Mouse (Mus musculus): ENCODE data around the gene Fermt3. TPM values are rescaled to one million over a fixed set of nuclear protein-coding genes. Genes with fewer than 3 reads are reported as not detected.
"Not testable (repeated sequence)": the region's sequence is repeated elsewhere in the genome, so short reads cannot be mapped to it uniquely, and the experiment has no call there.

Fermt3 gene
- polyA plus RNA-seq, 1 experiment: 48.3 TPM

DNA sequence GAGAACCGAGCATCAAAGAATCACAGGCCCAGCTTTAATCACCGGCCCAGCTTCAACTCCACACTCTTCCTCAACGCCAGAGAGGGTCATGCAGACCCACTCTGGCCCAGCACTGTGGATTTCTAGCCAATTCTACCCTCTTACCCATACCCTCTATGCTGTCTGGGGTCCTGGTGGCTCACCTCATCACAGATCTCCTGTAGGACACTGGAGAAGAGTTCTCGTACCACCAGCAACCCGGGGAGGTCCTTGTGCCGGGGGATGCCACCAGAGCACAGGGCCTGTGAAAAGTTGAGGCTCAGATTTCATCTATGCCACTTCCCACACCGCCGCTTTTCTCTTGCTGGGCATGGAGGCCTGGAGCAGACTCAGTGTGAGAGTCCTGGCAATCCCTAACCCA, 24.8 kb downstream of the Fermt3 start:
- Histone ChIP-seq H3K36me3 (ENCODE audit: control insufficient read depth) (peaks cover 30% of the 10 kb centered on the region), H3K4me3 (replicated peaks) (no peak overlapping the region), H3K9me3 (ENCODE audit: control insufficient read depth, low read length) (no peaks in the 10 kb centered on the region), H3K4me1 (ENCODE audit: control insufficient read depth) (peaks cover 69% of the 10 kb centered on the region), H3K27me3 (ENCODE audit: control insufficient read depth) (no peaks in the 10 kb centered on the region)
- TF ChIP-seq TAL1 (IDR thresholded peaks at IDR 0.05; ENCODE audit: low read length) (no peak), GATA1 (IDR thresholded peaks at IDR 0.05; ENCODE audit: low read length) (no peak)

DNA sequence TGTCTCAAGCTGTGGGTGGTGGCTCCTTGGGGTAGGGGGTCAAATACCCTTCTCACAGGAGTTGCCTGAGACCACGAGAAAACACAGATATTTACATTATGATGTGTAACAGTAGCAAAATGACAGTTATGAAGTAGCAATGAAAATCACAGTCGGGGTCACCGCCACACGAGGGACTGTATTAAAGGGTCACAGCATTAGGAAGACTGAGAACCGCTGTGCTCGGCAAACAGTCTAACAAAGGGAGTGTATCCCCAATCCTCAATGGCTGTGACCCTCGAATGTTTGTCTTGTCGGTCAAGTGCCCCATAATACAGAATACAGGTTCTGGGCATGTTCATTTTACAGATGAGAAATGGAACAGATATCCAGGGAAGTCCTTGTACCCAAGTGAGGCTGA, 25.3 kb downstream of the Fermt3 start:
- no peak for TF ChIP-seq GATA1 (IDR thresholded peaks at IDR 0.05; ENCODE audit: low read length)
- no peak for TF ChIP-seq TAL1 (IDR thresholded peaks at IDR 0.05; ENCODE audit: low read length)
- H3K36me3 ChIP-seq (ENCODE audit: control insufficient read depth): peaks cover 28% of the 10 kb centered on the region
- peaks cover 64% of the 10 kb centered on the region for H3K4me1 ChIP-seq (ENCODE audit: control insufficient read depth)
- H3K27me3 ChIP-seq (ENCODE audit: control insufficient read depth): no peaks in the 10 kb centered on the region
- H3K9me3 ChIP-seq (ENCODE audit: control insufficient read depth, low read length): no peaks in the 10 kb centered on the region
- H3K4me3 ChIP-seq (replicated peaks): no peak overlapping the region

DNA sequence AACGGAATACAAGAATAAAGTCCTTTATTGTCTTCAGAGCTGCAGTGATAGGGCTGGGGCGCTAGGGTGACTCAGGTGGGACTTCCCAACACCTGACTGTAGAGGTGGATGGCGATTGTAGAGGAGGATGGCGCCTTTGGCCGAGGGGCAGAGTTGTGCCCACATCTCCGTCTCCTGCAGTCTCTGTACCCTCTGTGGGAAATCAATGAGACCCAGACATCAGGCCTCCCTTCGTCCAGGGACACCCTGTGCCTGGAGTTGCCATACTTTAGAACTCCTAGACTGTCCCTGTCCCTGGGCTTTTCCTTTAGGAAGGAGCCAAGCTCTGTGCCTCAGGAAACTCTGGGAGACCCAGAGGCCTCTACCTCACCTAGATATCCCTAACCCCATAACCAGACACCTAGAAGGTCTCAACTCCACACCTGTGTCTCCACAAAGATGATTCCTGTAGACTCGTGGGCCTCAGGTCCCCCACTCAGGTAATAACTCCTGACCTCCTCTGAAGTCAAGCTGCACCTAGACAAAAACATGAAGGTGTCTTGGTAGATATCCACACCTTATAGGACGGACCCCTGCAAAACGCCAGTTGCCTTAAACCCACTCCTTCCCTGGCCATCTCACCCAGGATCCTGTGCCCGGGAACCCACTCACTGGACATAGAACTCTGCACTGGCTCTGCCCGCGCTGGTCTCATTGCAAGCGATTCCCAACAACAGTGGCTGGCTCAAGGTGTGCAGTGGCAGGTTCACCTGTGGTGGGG, 26.1 kb downstream of the Fermt3 start:
- Histone ChIP-seq H3K4me1 (ENCODE audit: control insufficient read depth) (peaks cover 62% of the 10 kb centered on the region), H3K4me3 (replicated peaks) (peak overlapping the region; percentile 86), H3K9me3 (ENCODE audit: control insufficient read depth, low read length) (no peaks in the 10 kb centered on the region), H3K27me3 (ENCODE audit: control insufficient read depth) (no peaks in the 10 kb centered on the region), H3K36me3 (ENCODE audit: control insufficient read depth) (peaks cover 20% of the 10 kb centered on the region)
- TF ChIP-seq GATA1 (IDR thresholded peaks at IDR 0.05; ENCODE audit: low read length) (no peak), TAL1 (IDR thresholded peaks at IDR 0.05; ENCODE audit: low read length) (no peak)

DNA sequence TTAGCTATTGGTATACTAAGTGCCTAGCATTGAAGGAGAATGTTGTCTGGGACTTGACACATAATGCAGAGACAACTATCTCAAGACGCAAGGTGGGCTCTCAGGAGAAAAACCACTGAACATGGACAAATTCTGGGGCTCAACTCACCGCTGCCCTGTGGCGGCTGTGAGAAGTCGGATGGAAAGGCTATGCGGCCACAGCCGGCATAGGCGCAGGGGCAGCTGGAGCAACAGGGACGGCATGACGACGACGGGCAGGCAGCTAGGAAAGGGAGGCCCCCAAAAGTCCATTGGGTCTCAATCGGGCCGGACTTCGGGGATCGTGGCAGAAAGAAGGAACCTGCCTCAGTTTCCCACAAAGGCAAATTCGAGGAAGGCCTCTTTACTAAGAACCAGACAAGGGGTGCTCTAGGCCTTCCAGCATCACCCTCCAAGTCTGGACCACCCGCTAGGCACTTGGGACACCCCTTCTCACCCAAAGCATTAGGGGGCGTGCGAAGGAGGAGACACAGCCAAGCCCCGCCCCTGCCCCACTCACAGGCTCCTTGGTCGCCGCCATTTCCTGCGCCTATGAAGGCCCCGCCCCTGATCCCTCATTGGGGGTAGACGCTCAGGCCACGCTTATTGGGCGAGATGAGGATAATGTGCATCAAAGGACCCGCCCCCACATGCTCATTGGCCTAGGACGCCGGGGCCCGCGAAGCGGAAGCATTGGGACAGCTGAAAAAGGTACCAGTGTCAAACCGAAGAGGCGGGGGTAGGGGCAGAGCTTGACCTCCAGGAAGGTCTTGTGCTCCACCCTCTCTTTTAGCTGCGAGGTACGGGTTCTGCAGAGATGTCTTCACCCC, 27.0 kb downstream of the Fermt3 start, which contains the start of gene Dnajc4:
Gene Dnajc4, minus strand, starts transcription at position 562 of the 848 bp plus-strand sequence.
- Histone ChIP-seq H3K27me3 (ENCODE audit: control insufficient read depth) (no peaks in the 10 kb centered on the region), H3K4me1 (ENCODE audit: control insufficient read depth) (peaks cover 65% of the 10 kb centered on the region), H3K9me3 (ENCODE audit: control insufficient read depth, low read length) (no peaks in the 10 kb centered on the region), H3K4me3 (replicated peaks) (peak within 1 kb of the TSS; percentile 86), H3K36me3 (ENCODE audit: control insufficient read depth) (peaks cover 12% of the 10 kb centered on the region)
- TF ChIP-seq GATA1 (IDR thresholded peaks at IDR 0.05; ENCODE audit: low read length) (no peak), TAL1 (IDR thresholded peaks at IDR 0.05; ENCODE audit: low read length) (no peak)

DNA sequence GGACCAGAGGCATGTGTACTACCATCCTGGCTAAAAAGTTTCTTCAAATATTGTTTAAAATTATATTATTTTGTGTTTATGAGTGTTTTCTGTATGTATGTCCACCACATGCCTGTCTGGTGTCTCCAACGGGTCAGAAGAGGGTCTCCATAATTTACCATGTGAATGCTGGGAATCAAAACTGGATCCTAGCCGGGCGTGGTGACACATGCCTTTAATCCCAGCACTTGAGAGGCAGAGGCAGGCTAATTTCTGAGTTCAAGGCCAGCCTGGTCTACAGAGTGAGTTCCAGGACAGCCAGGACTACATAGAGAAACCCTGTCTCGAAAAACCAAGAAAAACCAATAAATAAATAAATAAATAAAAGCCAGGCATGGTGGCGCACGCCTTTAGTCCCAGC, 28.1 kb downstream of the Fermt3 start:
- not testable (repeated sequence) for H3K4me3 ChIP-seq (replicated peaks); H3K27me3 ChIP-seq (ENCODE audit: control insufficient read depth); H3K9me3 ChIP-seq (ENCODE audit: control insufficient read depth, low read length)
- peaks cover 68% of the 10 kb centered on the region for H3K4me1 ChIP-seq (ENCODE audit: control insufficient read depth)
- H3K36me3 ChIP-seq (ENCODE audit: control insufficient read depth): peaks cover 12% of the 10 kb centered on the region

DNA sequence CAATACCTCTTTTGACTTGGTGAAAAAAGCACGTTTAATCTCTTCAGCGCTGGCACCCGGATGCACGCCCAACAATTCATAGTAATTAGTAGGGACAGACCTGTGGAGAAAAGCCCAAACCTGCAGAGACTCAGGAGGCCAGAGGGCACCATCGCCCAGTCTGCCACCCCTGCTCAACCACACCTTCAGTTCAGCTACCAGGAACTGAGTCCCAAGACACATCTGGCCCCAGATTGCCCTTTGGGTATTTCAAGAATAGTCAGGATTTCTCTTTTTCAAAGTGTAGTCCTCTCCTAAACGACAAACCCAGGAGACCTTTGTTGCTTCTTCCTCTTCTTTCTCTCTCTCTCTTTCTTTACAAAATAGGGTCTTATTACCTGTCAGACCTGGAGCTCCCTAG, 28.6 kb downstream of the Fermt3 start:
- H3K36me3 ChIP-seq (ENCODE audit: control insufficient read depth): peaks cover 16% of the 10 kb centered on the region
- TF ChIP-seq TAL1 (IDR thresholded peaks at IDR 0.05; ENCODE audit: low read length) (no peak), GATA1 (IDR thresholded peaks at IDR 0.05; ENCODE audit: low read length) (no peak)
- H3K27me3 ChIP-seq (ENCODE audit: control insufficient read depth): no peaks in the 10 kb centered on the region
- no peaks in the 10 kb centered on the region for H3K9me3 ChIP-seq (ENCODE audit: control insufficient read depth, low read length)
- no peak overlapping the region for H3K4me3 ChIP-seq (replicated peaks)
- peaks cover 69% of the 10 kb centered on the region for H3K4me1 ChIP-seq (ENCODE audit: control insufficient read depth)

DNA sequence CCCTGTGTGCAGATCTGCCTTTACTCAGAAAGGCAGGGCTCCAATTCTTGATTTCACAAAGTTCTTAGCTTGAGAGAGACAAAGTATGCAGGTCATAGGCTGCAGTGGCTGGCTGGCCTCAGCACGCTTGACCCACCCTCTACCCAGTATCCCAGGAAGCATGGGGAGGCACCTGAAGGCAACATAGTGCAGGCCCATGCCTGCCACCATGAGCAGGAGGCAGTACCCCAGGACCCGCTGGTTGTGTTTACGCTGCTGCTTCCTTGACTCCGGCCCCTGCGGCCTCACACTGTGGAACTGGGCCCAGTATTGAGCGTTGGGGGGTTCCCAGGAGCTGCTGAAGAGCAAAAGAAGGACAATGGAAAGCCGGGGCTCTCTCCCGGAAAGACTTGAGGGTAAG, 30.0 kb downstream of the Fermt3 start:
- TF ChIP-seq GATA1 (IDR thresholded peaks at IDR 0.05; ENCODE audit: low read length): no peak
- no peak for TF ChIP-seq TAL1 (IDR thresholded peaks at IDR 0.05; ENCODE audit: low read length)
- H3K36me3 ChIP-seq (ENCODE audit: control insufficient read depth): peaks cover 20% of the 10 kb centered on the region
- H3K9me3 ChIP-seq (ENCODE audit: control insufficient read depth, low read length): no peaks in the 10 kb centered on the region
- peaks cover 62% of the 10 kb centered on the region for H3K4me1 ChIP-seq (ENCODE audit: control insufficient read depth)
- no peaks in the 10 kb centered on the region for H3K27me3 ChIP-seq (ENCODE audit: control insufficient read depth)
- H3K4me3 ChIP-seq (replicated peaks): no peak overlapping the region

DNA sequence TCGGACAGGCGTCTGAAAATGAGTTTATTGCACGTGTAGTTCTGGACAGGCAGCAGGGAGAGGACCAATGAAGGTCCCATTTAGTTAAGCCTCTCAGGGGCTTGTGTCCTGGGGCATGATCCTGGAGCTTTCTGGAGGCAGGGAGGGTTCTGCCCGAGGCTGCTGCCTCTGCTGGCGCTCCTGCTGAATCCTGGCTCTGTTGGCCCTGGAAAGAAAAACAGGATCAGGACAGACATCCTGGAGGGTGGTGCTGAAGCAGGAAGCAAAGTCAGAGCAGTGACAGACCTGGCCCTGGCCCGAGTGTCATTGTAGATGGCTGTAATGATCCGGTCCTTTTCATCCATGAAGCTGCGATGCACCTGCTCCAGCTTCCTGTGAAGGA, 31.4 kb downstream of the Fermt3 start:
- peak overlapping the region; percentile 66 for H3K4me3 ChIP-seq (replicated peaks)
- H3K36me3 ChIP-seq (ENCODE audit: control insufficient read depth): peaks cover 31% of the 10 kb centered on the region
- H3K4me1 ChIP-seq (ENCODE audit: control insufficient read depth): peaks cover 53% of the 10 kb centered on the region
- no peaks in the 10 kb centered on the region for H3K27me3 ChIP-seq (ENCODE audit: control insufficient read depth)
- TF ChIP-seq GATA1 (IDR thresholded peaks at IDR 0.05; ENCODE audit: low read length) (no peak), TAL1 (IDR thresholded peaks at IDR 0.05; ENCODE audit: low read length) (no peak)
- H3K9me3 ChIP-seq (ENCODE audit: control insufficient read depth, low read length): no peaks in the 10 kb centered on the region
